Mouse (Mus musculus) hindbrain, embryonic 11.5 days (tissue): ENCODE results near the gene S100z. TPM values are rescaled to one million over a fixed set of nuclear protein-coding genes. Genes with fewer than 3 reads are reported as not detected.

Experiments
- ATAC-seq: fragments of 200-750 bp; cut with Nextera tagmentation; 2 replicates; pipeline ENCODE4 v1.8.0; 2017; ENCODE audit warnings: mild to moderate bottlenecking, moderate TSS enrichment, moderate library complexity; ENCODE audit not compliant: low FRiP score
- DNase-seq: peaks from one replicate; pipeline ENCODE4 v3.0.0-alpha.2; 2015; ENCODE audit warnings: low spot score
- H3K27ac ChIP-seq: fragments of 300-500 bp; sonication (generic); 2 replicates; pipeline ENCODE4 v1.5.1; 2014; ENCODE audit warnings: mild to moderate bottlenecking, low read depth, low read length
- H3K27me3 ChIP-seq: fragments of 300-500 bp; sonication (generic); 2 replicates; pipeline ENCODE4 v1.6.1; 2014; ENCODE audit warnings: mild to moderate bottlenecking, low read length, moderate library complexity, mixed read lengths; ENCODE audit not compliant: control insufficient read depth, insufficient read depth
- H3K36me3 ChIP-seq: fragments of 300-500 bp; sonication (generic); 2 replicates; pipeline ENCODE4 v1.6.1; 2014; ENCODE audit warnings: mild to moderate bottlenecking, low read length, moderate library complexity, mixed read lengths; ENCODE audit not compliant: control insufficient read depth, insufficient read depth
- H3K4me1 ChIP-seq: fragments of 300-500 bp; sonication (generic); replicated peaks from 2 replicates; pipeline ENCODE4 v1.6.1; 2014; ENCODE audit warnings: low read length, mixed read lengths; ENCODE audit not compliant: control insufficient read depth, insufficient read depth
- H3K4me2 ChIP-seq: fragments of 300-500 bp; sonication (generic); replicated peaks from 2 replicates; pipeline ENCODE4 v1.6.1; 2014; ENCODE audit warnings: mild to moderate bottlenecking, low read depth, low read length
- H3K4me3 ChIP-seq: fragments of 300-500 bp; sonication (generic); 2 replicates; pipeline ENCODE4 v1.5.1; 2014; ENCODE audit warnings: low read depth, low read length
- H3K9ac ChIP-seq: fragments of 300-500 bp; sonication (generic); 2 replicates; pipeline ENCODE4 v1.6.1; 2014; ENCODE audit warnings: low read depth, low read length
- H3K9me3 ChIP-seq: fragments of 300-500 bp; sonication (generic); 2 replicates; pipeline ENCODE4 v1.6.1; 2016; ENCODE audit warnings: low read length; ENCODE audit not compliant: control insufficient read depth
- WGBS: fragments of 180-500 bp; shearing (Covaris S2); extraction: QIAGEN DNeasy Blood & Tissue Kit; methylation state at CpG from one replicate; pipeline ENCODE4 v1.1.7; 2014; 5-methylcytosine and 5-hydroxymethylcytosine counted together
- polyA plus RNA-seq: library from polyadenylated mRNA; unstranded; fragments of >200 nt; fragmentation: Nextera tagmentation; extraction: Ambion mirVana; gene quantifications from 2 replicates; pipeline ENCODE4 v1.2.1, GENCODE M21; 2014

The S100z gene
- polyA plus RNA-seq, 1 experiment from 2014 or later: not detected

GRCm38 (mm10) chr13:95474294-95474693, 4.2 kb downstream of the S100z start:
- Histone ChIP-seq H3K27ac (no peak overlapping the region), H3K4me1 (no peaks in the 10 kb centered on the region), H3K9me3 (no peaks in the 10 kb centered on the region), H3K36me3 (no peaks in the 10 kb centered on the region), H3K4me3 (no peak overlapping the region), H3K9ac (no peak overlapping the region), H3K4me2 (no peak overlapping the region), H3K27me3 (no peaks in the 10 kb centered on the region)
- ATAC-seq: no peak
- WGBS: 84% methylated on average over 3 of the region's 3 CpGs
- no peak for DNase-seq

DNA sequence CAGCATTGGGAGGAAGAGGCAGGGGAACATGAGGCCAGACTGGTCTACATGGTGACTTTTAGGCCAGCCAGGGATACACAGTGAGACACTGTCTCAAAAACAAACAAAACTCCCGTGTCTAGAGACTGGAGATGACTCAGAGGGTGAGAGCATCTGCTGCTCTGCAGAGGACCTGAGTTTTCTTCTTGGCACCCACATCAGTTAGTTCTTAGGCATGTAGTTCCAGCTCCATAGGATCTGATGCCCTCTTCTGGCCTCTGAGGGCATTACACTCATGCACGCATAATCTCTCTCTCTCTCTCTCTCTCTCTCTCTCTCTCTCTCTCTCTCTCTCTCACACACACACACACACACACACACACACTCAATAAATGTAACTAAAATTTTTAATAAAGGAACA, 7.6 kb downstream of the S100z start:
- H3K27ac ChIP-seq: no peak overlapping the region
- ATAC-seq: no peak

GRCm38 (mm10) chr13:95451529-95451928, 27.0 kb downstream of the S100z start:
- H3K36me3 ChIP-seq: no peaks in the 10 kb centered on the region
- DNase-seq: no peak
- H3K9me3 ChIP-seq: no peaks in the 10 kb centered on the region
- WGBS: 67% methylated on average over 2 of the region's 2 CpGs
- H3K4me3 ChIP-seq: no peak overlapping the region
- H3K9ac ChIP-seq: no peak overlapping the region
- no peak overlapping the region for H3K4me2 ChIP-seq
- H3K27me3 ChIP-seq: no peaks in the 10 kb centered on the region
- no peak for ATAC-seq
- H3K27ac ChIP-seq: no peak overlapping the region
- H3K4me1 ChIP-seq: no peaks in the 10 kb centered on the region

More for the DNA sequence above, 7.6 kb downstream of the S100z start:
- Histone ChIP-seq H3K27me3 (no peaks in the 10 kb centered on the region), H3K9ac (no peak overlapping the region), H3K4me1 (no peaks in the 10 kb centered on the region), H3K4me3 (no peak overlapping the region), H3K36me3 (no peaks in the 10 kb centered on the region), H3K4me2 (no peak overlapping the region), H3K9me3 (no peaks in the 10 kb centered on the region)
- 79% methylated on average over 2 of the region's 2 CpGs for WGBS
- peak; percentile 17 for DNase-seq

GRCm38 (mm10) chr13:95450636-95451210, 27.8 kb downstream of the S100z start:
- no peak overlapping the region for H3K9ac ChIP-seq

GRCm38 (mm10) chr13:95449730-95450129, 28.8 kb downstream of the S100z start:
- Histone ChIP-seq H3K4me1 (no peaks in the 10 kb centered on the region; the same call in 1 of the 2 replicates), H3K36me3 (no peaks in the 10 kb centered on the region), H3K27ac (no peak overlapping the region), H3K4me3 (no peak overlapping the region), H3K9ac (no peak overlapping the region), H3K4me2 (no peak overlapping the region), H3K9me3 (no peaks in the 10 kb centered on the region), H3K27me3 (peaks cover 7% of the 10 kb centered on the region)
- DNase-seq (no peak), ATAC-seq (no peak)
- 87% methylated on average over 3 of the region's 3 CpGs for WGBS

More at GRCm38 (mm10) chr13:95450636-95451210, 27.8 kb downstream of the S100z start:
- no peaks in the 10 kb centered on the region for H3K4me1 ChIP-seq
- no peaks in the 10 kb centered on the region for H3K9me3 ChIP-seq
- no peak overlapping the region for H3K4me2 ChIP-seq
- no peak for ATAC-seq
- no peak overlapping the region for H3K4me3 ChIP-seq
- no peaks in the 10 kb centered on the region for H3K27me3 ChIP-seq
- 93% methylated on average over 9 of the region's 9 CpGs for WGBS
- H3K27ac ChIP-seq: no peak overlapping the region
- DNase-seq: no peak
- no peaks in the 10 kb centered on the region for H3K36me3 ChIP-seq

GRCm38 (mm10) chr13:95444824-95445223, 33.7 kb downstream of the S100z start, which contains the start of gene Crhbp:
TSS of gene Crhbp (minus strand) at chr13:95444924.
- H3K9me3 ChIP-seq: no peaks in the 10 kb centered on the region
- peak within 1 kb of the TSS; percentile 39 for H3K4me3 ChIP-seq
- H3K27ac ChIP-seq: no peak within 1 kb of the TSS
- peak within 1 kb of the TSS; percentile 89 for H3K4me2 ChIP-seq
- DNase-seq (no peak), ATAC-seq (no peak)
- WGBS: 45% methylated on average over 11 of the region's 11 CpGs
- peaks cover 3% of the 10 kb centered on the region for H3K4me1 ChIP-seq
- H3K27me3 ChIP-seq: peaks cover 23% of the 10 kb centered on the region
- H3K9ac ChIP-seq: peak within 1 kb of the TSS; percentile 8
- H3K36me3 ChIP-seq: no peaks in the 10 kb centered on the region

- Histone ChIP-seq H3K36me3 (no peaks in the 10 kb centered on the region), H3K4me1 (peaks cover 3% of the 10 kb centered on the region), H3K9ac (peak overlapping the region; percentile 8; the same call in 1 of the 2 replicates), H3K27ac (no peak overlapping the region), H3K27me3 (peaks cover 23% of the 10 kb centered on the region), H3K4me3 (peak overlapping the region; percentile 39), H3K4me2 (peak overlapping the region; percentile 89), H3K9me3 (no peaks in the 10 kb centered on the region)
- DNase-seq: no peak
- 16% methylated on average over 7 of the region's 7 CpGs for WGBS
- ATAC-seq: no peak
Observed at GRCm38 (mm10) chr13:95444291-95444690, 34.2 kb downstream of the S100z start.

GRCm38 (mm10) chr13:95443376-95444233, 34.9 kb downstream of the S100z start:
- DNase-seq: peak; percentile 72
- peaks cover 23% of the 10 kb centered on the region for H3K27me3 ChIP-seq
- H3K27ac ChIP-seq: no peak overlapping the region
- no peaks in the 10 kb centered on the region for H3K9me3 ChIP-seq
- H3K4me3 ChIP-seq: peak overlapping the region; percentile 39
- peak overlapping the region; percentile 8 for H3K9ac ChIP-seq
- peak overlapping the region; percentile 89 for H3K4me2 ChIP-seq
- WGBS: 2% methylated on average over 41 of the region's 46 CpGs
- peaks cover 3% of the 10 kb centered on the region for H3K4me1 ChIP-seq
- ATAC-seq: peak; percentile 57
- H3K36me3 ChIP-seq: no peaks in the 10 kb centered on the region
